Mouse (Mus musculus) WW6 (cell line): ENCODE data around the gene Olfr1387.
"Not testable (repeated sequence)": the region's sequence is repeated elsewhere in the genome, so short reads cannot be mapped to it uniquely, and the experiment has no call there.

Source experiments
- DNase-seq: peaks from one replicate; pipeline ENCODE4 v3.0.0-alpha.2; 2013; ENCODE audit warnings: low read depth, low spot score

The Olfr1387 gene

GRCm38 (mm10) chr11:49455043-49455442, at the start of gene Olfr1387:
Gene Olfr1387, plus strand, starts transcription at chr11:49455343.
- DNase-seq, result no peak

- DNase-seq, result no peak
These were observed 48.4 kb upstream of the Olfr1387 start for GRCm38 (mm10) chr11:49406784-49407183.

GRCm38 (mm10) chr11:49410540-49410939, 44.6 kb upstream of the Olfr1387 start:
- peak; percentile 45 for DNase-seq

GRCm38 (mm10) chr11:49422767-49423166, 32.4 kb upstream of the Olfr1387 start, which contains the start of gene Olfr1389:
Gene Olfr1389, plus strand, starts transcription at chr11:49423067.
- DNase-seq, result no peak

GRCm38 (mm10) chr11:49425257-49425927, 29.8 kb upstream of the Olfr1387 start:
- DNase-seq, result no peak

- DNase-seq, result no peak
These were observed 25.5 kb upstream of the Olfr1387 start for GRCm38 (mm10) chr11:49429641-49430040.

- DNase-seq, result no peak
These were observed 18.7 kb upstream of the Olfr1387 start, which contains the start of gene Olfr1388 for GRCm38 (mm10) chr11:49436411-49436810. Gene Olfr1388, plus strand, starts transcription at chr11:49436624.

- DNase-seq, result not testable (repeated sequence)
These were observed 9.6 kb downstream of the Olfr1387 start, which contains the start of gene Olfr1386 for GRCm38 (mm10) chr11:49464746-49465145. Gene Olfr1386, plus strand, starts transcription at chr11:49465046.

- no peak for DNase-seq
These were observed 30.8 kb downstream of the Olfr1387 start for GRCm38 (mm10) chr11:49485973-49486372.

GRCm38 (mm10) chr11:49488770-49489169, 33.6 kb downstream of the Olfr1387 start, which contains the start of gene Olfr1385:
Gene Olfr1385, plus strand, starts transcription at chr11:49489070.
- not testable (repeated sequence) for DNase-seq
